Mouse (Mus musculus) hindbrain, embryonic 14.5 days (tissue): ENCODE results near the gene Mogs. TPM values are rescaled to one million over a fixed set of nuclear protein-coding genes. Genes with fewer than 3 reads are reported as not detected.
A peak's percentile ranks its signal among the peaks of the same experiment; 100 is the strongest.

Experiments used
- ATAC-seq: fragments of 200-750 bp; cut with Nextera tagmentation; 2 replicates; pipeline ENCODE4 v1.8.0; 2017; ENCODE audit warnings: moderate number of reproducible peaks, mild to moderate bottlenecking, moderate TSS enrichment, moderate library complexity; ENCODE audit not compliant: low FRiP score
- DNase-seq: peaks from one replicate; pipeline ENCODE4 v3.0.0-alpha.2; 2015; ENCODE audit warnings: low spot score
- H3K27ac ChIP-seq: fragments of 300-500 bp; sonication (generic); 2 replicates; pipeline ENCODE4 v1.5.1; 2014; ENCODE audit warnings: mild to moderate bottlenecking, moderate library complexity
- H3K27me3 ChIP-seq: fragments of 300-500 bp; sonication (generic); 2 replicates; pipeline ENCODE4 v1.6.1; 2014; ENCODE audit warnings: mild to moderate bottlenecking, low read length, mixed read lengths; ENCODE audit not compliant: control insufficient read depth, insufficient read depth
- H3K36me3 ChIP-seq: fragments of 300-500 bp; sonication (generic); replicated peaks from 2 replicates; pipeline ENCODE4 v1.6.1; 2014; ENCODE audit not compliant: control insufficient read depth, insufficient read depth
- H3K4me1 ChIP-seq: fragments of 300-500 bp; sonication (generic); replicated peaks from 2 replicates; pipeline ENCODE4 v1.6.1; 2014; ENCODE audit warnings: antibody characterized with exemption, low read length, mixed read lengths; ENCODE audit not compliant: control insufficient read depth, insufficient read depth
- H3K4me2 ChIP-seq: fragments of 300-500 bp; sonication (generic); replicated peaks from 2 replicates; pipeline ENCODE4 v1.6.1; 2014; ENCODE audit warnings: mild to moderate bottlenecking, moderate library complexity
- H3K4me3 ChIP-seq: fragments of 300-500 bp; sonication (generic); replicated peaks from 2 replicates; pipeline ENCODE4 v1.5.1; 2014; ENCODE audit warnings: mild to moderate bottlenecking, low read length
- H3K9ac ChIP-seq: fragments of 300-500 bp; sonication (generic); 2 replicates; pipeline ENCODE4 v1.6.1; 2014
- H3K9me3 ChIP-seq: fragments of 300-500 bp; sonication (generic); 2 replicates; pipeline ENCODE4 v1.6.1; 2016; ENCODE audit warnings: low read length; ENCODE audit not compliant: control insufficient read depth
- WGBS: fragments of 180-500 bp; shearing (Covaris S2); extraction: QIAGEN DNeasy Blood & Tissue Kit; methylation state at CpG from one replicate; pipeline ENCODE4 v1.1.7; 2014; 5-methylcytosine and 5-hydroxymethylcytosine counted together
- microRNA counts: library from miRNA; unstranded; fragments of <30 nt; microRNA quantifications from one replicate; lab custom pipeline; 2016
- microRNA-seq: library from miRNA; unstranded; fragments of <30 nt; microRNA quantifications from one replicate; pipeline ENCODE4, GENCODE M21; 2016
- polyA plus RNA-seq: library from polyadenylated mRNA; unstranded; fragments of >200 nt; fragmentation: Nextera tagmentation; extraction: Ambion mirVana; gene quantifications from 2 replicates; pipeline ENCODE4 v1.2.1, GENCODE M21; 2014

The Mogs gene
- polyA plus RNA-seq, 1 experiment from 2014 or later = 23.9 TPM

- no peaks in the 10 kb centered on the region for H3K9me3 ChIP-seq
- WGBS = under 1% methylated on average over 43 of the region's 58 CpGs
- H3K9ac ChIP-seq = peak within 1 kb of the TSS; percentile 76
- DNase-seq = peak; percentile 96
- H3K4me2 ChIP-seq = peak within 1 kb of the TSS; percentile 67
- peaks cover 35% of the 10 kb centered on the region for H3K4me1 ChIP-seq
- H3K27me3 ChIP-seq = peaks cover 19% of the 10 kb centered on the region
- H3K4me3 ChIP-seq = peak within 1 kb of the TSS; percentile 68
- no peaks in the 10 kb centered on the region for H3K36me3 ChIP-seq
- H3K27ac ChIP-seq = peak within 1 kb of the TSS; percentile 92
- peak; percentile 86 for ATAC-seq
These were observed 50.4 kb downstream of the Mogs start, which contains the start of gene Dctn1 for GRCm38 (mm10) chr6:83165607-83166242. Dctn1 (plus strand) TSS chr6:83165920.

- DNase-seq (no peak), ATAC-seq (no peak; the same call in 1 of the 2 replicates)
- H3K27ac ChIP-seq = peak overlapping the region; percentile 92
- H3K4me1 ChIP-seq = peaks cover 40% of the 10 kb centered on the region
- peak overlapping the region; percentile 67 for H3K4me2 ChIP-seq
- peak overlapping the region; percentile 68 for H3K4me3 ChIP-seq
- H3K36me3 ChIP-seq = no peaks in the 10 kb centered on the region
- H3K9ac ChIP-seq = peak overlapping the region; percentile 76
- no peaks in the 10 kb centered on the region for H3K9me3 ChIP-seq
- peaks cover 14% of the 10 kb centered on the region for H3K27me3 ChIP-seq
- WGBS = under 1% methylated on average over 12 of the region's 12 CpGs
These were observed 50.9 kb downstream of the Mogs start for GRCm38 (mm10) chr6:83166243-83166630.

MicroRNAs encoded within 50 kb of the gene (microRNA counts, 519-probe panel; counts per million panel counts)
- not detected for microRNA mmu-miR-3470a+mmu-miR-3470b (lab: Ali Mortazavi, UCI)

Small RNAs within 50 kb of the gene (microRNA-seq; reads per million reads assigned to microRNA genes)
- not detected for gene Mir3470a

Other genes starting within 250 kb of the Mogs start
- gene Sema4f, start 175.7 kb upstream of the Mogs start, polyA plus RNA-seq = 14.0 and 14.4 TPM in 2 replicates
- 0.16 TPM in 1 of 2 replicates, not detected in the other for gene M1ap, start 168.6 kb upstream of the Mogs start, polyA plus RNA-seq
- 1.2 and 2.2 TPM in 2 replicates for gene Dok1, start 82.0 kb upstream of the Mogs start, polyA plus RNA-seq
- 3.5 and 4.9 TPM in 2 replicates for gene Loxl3, start 81.3 kb upstream of the Mogs start, polyA plus RNA-seq
- gene Aup1, start 61.0 kb upstream of the Mogs start, polyA plus RNA-seq = 109 and 111 TPM in 2 replicates
- 40.4 and 42.9 TPM in 2 replicates for gene Htra2, start 60.2 kb upstream of the Mogs start, polyA plus RNA-seq
- gene Dqx1, start 57.7 kb upstream of the Mogs start, polyA plus RNA-seq = 0.29 TPM in 2 replicates
- 0.22 TPM in 1 of 2 replicates, not detected in the other for gene Tlx2, start 45.2 kb upstream of the Mogs start, polyA plus RNA-seq
- gene Pcgf1, start 37.6 kb upstream of the Mogs start, polyA plus RNA-seq = 36.3 and 36.7 TPM in 2 replicates
- gene Lbx2, start 29.1 kb upstream of the Mogs start, polyA plus RNA-seq = not detected in 2 replicates
- gene Ccdc142, start 13.9 kb upstream of the Mogs start, polyA plus RNA-seq = 3.5 and 4.2 TPM in 2 replicates
- 4.9 and 5.3 TPM in 2 replicates for gene Gm42688, start 13.9 kb upstream of the Mogs start, polyA plus RNA-seq
- 110 and 129 TPM in 2 replicates for gene Mrpl53, start 6.5 kb upstream of the Mogs start, polyA plus RNA-seq
- 114 and 134 TPM in 2 replicates for gene Wbp1, start 6.1 kb downstream of the Mogs start, polyA plus RNA-seq
- 15.4 and 15.8 TPM in 2 replicates for gene Ino80b, start 9.9 kb downstream of the Mogs start, polyA plus RNA-seq
- gene Rtkn, start 20.0 kb downstream of the Mogs start, polyA plus RNA-seq = 8.9 and 9.8 TPM in 2 replicates
- gene Wdr54, start 40.9 kb downstream of the Mogs start, polyA plus RNA-seq = 17.8 and 18.0 TPM in 2 replicates
- gene 1700003E16Rik, start 40.9 kb downstream of the Mogs start, polyA plus RNA-seq = 7.1 and 7.5 TPM in 2 replicates
- 147 and 155 TPM in 2 replicates for gene Dctn1, start 50.4 kb downstream of the Mogs start, polyA plus RNA-seq
- gene Slc4a5, start 104.3 kb downstream of the Mogs start, polyA plus RNA-seq = 3.5 and 4.8 TPM in 2 replicates
- 30.4 and 35.7 TPM in 2 replicates for gene Mthfd2, start 210.4 kb downstream of the Mogs start, polyA plus RNA-seq
- 27.8 and 30.6 TPM in 2 replicates for gene Mob1a, start 210.5 kb downstream of the Mogs start, polyA plus RNA-seq
- 60.3 and 61.5 TPM in 2 replicates for gene Bola3, start 233.7 kb downstream of the Mogs start, polyA plus RNA-seq